Mouse (Mus musculus) heart, embryonic 15.5 days (tissue): ENCODE measurements around the gene Lrrc20. TPM values are rescaled to one million over a fixed set of nuclear protein-coding genes. Genes with fewer than 3 reads are reported as not detected.

Experiments
- ATAC-seq: fragments of 200-750 bp; cut with Nextera tagmentation; replicated peaks from 2 replicates; pipeline ENCODE4 v1.8.0; 2017; ENCODE audit warnings: low read depth, moderate TSS enrichment; ENCODE audit not compliant: insufficient number of reproducible peaks, insufficient read depth, low FRiP score
- H3K27ac ChIP-seq: fragments of 300-500 bp; sonication (generic); 2 replicates; pipeline ENCODE4 v1.5.1; 2015; ENCODE audit warnings: mild to moderate bottlenecking, inconsistent platforms
- H3K27me3 ChIP-seq: fragments of 300-500 bp; sonication (generic); 2 replicates; pipeline ENCODE4 v1.6.1; 2015; ENCODE audit warnings: inconsistent platforms
- H3K36me3 ChIP-seq: fragments of 300-500 bp; sonication (generic); 2 replicates; pipeline ENCODE4 v1.6.1; 2015; ENCODE audit warnings: mild to moderate bottlenecking, inconsistent platforms
- H3K4me1 ChIP-seq: fragments of 300-500 bp; sonication (generic); replicated peaks from 2 replicates; pipeline ENCODE4 v1.6.1; 2015; ENCODE audit warnings: inconsistent platforms
- H3K4me2 ChIP-seq: fragments of 300-500 bp; sonication (generic); 2 replicates; pipeline ENCODE4 v1.6.1; 2015; ENCODE audit warnings: inconsistent platforms, mild to moderate bottlenecking, moderate library complexity
- H3K4me3 ChIP-seq: fragments of 300-500 bp; sonication (generic); 2 replicates; pipeline ENCODE4 v1.5.1; 2015; ENCODE audit warnings: mild to moderate bottlenecking, inconsistent platforms
- H3K9ac ChIP-seq: fragments of 300-500 bp; sonication (generic); 2 replicates; pipeline ENCODE4 v1.6.1; 2015; ENCODE audit warnings: mild to moderate bottlenecking, inconsistent platforms
- H3K9me3 ChIP-seq: fragments of 300-500 bp; sonication (generic); replicated peaks from 2 replicates; pipeline ENCODE4 v1.6.1; 2016; ENCODE audit warnings: inconsistent platforms
- WGBS: fragments of 180-500 bp; shearing (Covaris S2); methylation state at CpG from one replicate; pipeline ENCODE4 v1.1.7; 2015; ENCODE audit warnings: mixed read lengths; 5-methylcytosine and 5-hydroxymethylcytosine counted together
- polyA plus RNA-seq: library from polyadenylated mRNA; unstranded; fragments of >200 nt; fragmentation: Nextera tagmentation; extraction: Ambion mirVana; gene quantifications from 2 replicates; pipeline ENCODE4 v1.2.1, GENCODE M21; 2015

Lrrc20 gene
- polyA plus RNA-seq, 1 experiment from 2014 or later, result 10.4 TPM

DNA sequence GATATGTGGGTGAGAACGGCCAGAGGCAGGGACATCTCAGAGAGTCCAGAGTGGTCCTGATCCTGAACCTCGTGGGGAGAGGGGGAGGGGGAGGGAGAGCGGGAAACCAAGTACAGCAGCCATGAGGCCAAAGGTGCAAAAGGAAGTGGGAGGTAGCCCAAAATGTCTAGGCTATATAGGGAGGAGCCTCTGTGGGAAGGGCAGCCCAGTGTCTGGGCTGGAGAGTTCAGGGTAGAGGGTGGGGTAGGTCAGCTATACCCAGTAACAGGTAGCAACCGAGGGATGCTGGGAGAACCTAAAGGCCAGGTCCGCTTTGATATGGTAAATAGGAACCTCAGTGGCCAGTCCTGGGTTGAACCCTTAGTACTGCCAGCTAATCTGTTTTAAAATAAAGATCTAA lies 149.2 kb downstream of the Lrrc20 start:
- Histone ChIP-seq H3K4me3 (no peak overlapping the region), H3K4me2 (peak overlapping the region; percentile 76)
- 33% methylated on average over 5 of the region's 5 CpGs for WGBS

DNA sequence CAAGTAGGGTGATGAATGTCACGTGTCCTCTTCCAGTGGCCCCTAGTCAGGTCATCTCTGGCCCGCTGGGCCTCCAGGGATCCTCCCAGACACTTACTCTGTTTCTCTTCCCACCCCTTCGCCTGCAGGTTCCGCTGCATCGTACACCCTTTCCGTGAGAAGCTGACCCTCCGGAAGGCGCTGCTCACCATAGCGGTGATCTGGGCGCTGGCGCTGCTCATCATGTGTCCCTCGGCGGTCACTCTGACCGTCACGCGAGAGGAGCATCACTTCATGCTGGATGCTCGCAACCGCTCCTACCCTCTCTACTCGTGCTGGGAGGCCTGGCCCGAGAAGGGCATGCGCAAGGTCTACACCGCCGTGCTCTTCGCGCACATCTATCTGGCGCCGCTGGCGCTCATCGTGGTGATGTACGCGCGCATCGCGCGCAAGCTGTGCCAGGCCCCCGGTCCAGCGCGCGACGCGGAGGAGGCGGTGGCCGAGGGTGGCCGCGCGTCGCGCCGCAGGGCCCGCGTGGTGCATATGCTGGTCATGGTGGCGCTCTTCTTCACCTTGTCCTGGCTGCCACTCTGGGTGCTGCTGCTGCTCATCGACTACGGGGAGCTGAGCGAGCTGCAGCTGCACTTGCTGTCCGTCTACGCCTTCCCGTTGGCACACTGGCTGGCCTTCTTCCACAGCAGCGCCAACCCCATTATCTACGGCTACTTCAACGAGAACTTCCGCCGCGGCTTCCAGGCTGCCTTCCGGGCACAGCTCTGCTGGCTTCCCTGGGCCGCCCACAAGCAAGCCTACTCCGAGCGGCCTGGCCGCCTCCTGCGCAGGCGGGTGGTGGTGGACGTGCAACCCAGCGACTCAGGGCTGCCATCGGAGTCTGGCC lies 150.0 kb downstream of the Lrrc20 start:
- Histone ChIP-seq H3K9me3 (no peaks in the 10 kb centered on the region), H3K4me3 (peak overlapping the region; percentile 49), H3K4me2 (peak overlapping the region; percentile 76), H3K4me1 (peaks cover 33% of the 10 kb centered on the region), H3K27me3 (peaks cover 19% of the 10 kb centered on the region), H3K36me3 (no peaks in the 10 kb centered on the region), H3K9ac (peak overlapping the region; percentile 11; the same call in 1 of the 2 replicates), H3K27ac (no peak overlapping the region)
- WGBS, result 4% methylated on average over 74 of the region's 74 CpGs
- ATAC-seq, result peak; percentile 53

More for the DNA sequence above, 149.2 kb downstream of the Lrrc20 start:
- H3K9ac ChIP-seq, result no peak overlapping the region
- no peak for ATAC-seq
- no peaks in the 10 kb centered on the region for H3K9me3 ChIP-seq
- H3K27ac ChIP-seq, result no peak overlapping the region
- peaks cover 33% of the 10 kb centered on the region for H3K4me1 ChIP-seq
- H3K36me3 ChIP-seq, result no peaks in the 10 kb centered on the region
- peaks cover 19% of the 10 kb centered on the region for H3K27me3 ChIP-seq

DNA sequence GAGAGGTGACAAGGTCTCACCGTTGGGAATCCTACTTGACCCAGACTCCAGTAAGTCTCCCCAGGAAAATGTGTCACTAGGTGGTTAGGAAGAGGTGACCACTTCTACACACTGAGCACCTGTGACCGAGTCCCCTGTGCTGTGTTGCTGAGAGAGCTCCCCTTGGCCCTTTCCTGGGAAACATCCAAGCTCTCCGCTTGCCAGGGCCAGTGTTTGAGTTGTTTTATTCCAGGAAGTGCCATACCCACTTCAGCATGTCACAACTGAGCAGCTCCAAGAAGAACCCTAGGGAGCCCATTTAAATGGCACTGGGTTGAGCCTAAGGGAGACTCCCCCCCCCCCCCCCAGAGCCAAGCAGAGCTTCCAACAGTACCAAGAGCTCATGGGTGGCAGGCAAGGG lies 150.9 kb downstream of the Lrrc20 start:
- Histone ChIP-seq H3K4me1 (peaks cover 33% of the 10 kb centered on the region), H3K9me3 (no peaks in the 10 kb centered on the region), H3K36me3 (no peaks in the 10 kb centered on the region), H3K27me3 (peaks cover 19% of the 10 kb centered on the region), H3K27ac (no peak overlapping the region), H3K9ac (no peak overlapping the region), H3K4me3 (no peak overlapping the region), H3K4me2 (no peak overlapping the region)
- 73% methylated on average over 3 of the region's 3 CpGs for WGBS
- no peak for ATAC-seq

DNA sequence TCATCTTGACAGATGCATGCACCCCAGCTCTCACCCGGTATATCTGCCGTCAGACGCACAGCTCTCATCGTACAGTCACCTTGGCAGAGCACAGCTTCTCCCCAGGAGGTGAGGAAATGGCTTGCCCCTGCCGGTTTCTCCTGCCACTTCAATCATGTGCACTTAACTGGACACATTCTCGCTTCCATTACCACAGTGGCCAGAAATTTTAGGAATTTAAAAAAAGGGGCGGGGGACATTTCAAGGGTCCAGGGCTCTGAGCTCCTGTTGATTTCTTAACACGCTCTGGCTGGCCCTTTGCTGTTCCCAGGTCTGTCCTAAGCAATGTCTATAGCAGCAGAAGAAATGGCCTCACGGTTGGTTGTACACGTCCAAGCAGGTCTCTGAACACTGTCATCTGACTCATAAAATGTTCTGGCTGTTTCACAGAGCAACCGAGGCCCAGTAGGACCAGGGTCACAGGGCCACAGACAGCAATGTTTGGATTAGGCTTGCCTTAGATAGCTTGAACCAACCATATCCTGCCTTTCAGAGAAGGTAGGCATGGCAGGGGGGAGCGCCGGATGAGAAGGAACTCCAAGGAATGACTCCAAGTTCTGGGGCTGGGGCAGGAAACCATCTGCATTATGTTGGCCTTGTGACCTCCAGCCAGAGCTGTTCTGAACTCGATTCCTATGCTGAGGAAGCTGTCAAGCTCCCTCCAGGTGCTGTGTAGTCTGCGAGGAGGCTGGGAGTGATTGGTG lies 151.8 kb downstream of the Lrrc20 start:
- H3K4me3 ChIP-seq, result no peak overlapping the region
- H3K9ac ChIP-seq, result no peak overlapping the region
- peak overlapping the region; percentile 55; the same call in 1 of the 2 replicates for H3K27ac ChIP-seq
- peaks cover 36% of the 10 kb centered on the region for H3K4me1 ChIP-seq
- no peak overlapping the region for H3K4me2 ChIP-seq
- H3K36me3 ChIP-seq, result no peaks in the 10 kb centered on the region
- peaks cover 19% of the 10 kb centered on the region for H3K27me3 ChIP-seq
- 45% methylated on average over 15 of the region's 15 CpGs for WGBS
- no peak for ATAC-seq
- no peaks in the 10 kb centered on the region for H3K9me3 ChIP-seq

DNA sequence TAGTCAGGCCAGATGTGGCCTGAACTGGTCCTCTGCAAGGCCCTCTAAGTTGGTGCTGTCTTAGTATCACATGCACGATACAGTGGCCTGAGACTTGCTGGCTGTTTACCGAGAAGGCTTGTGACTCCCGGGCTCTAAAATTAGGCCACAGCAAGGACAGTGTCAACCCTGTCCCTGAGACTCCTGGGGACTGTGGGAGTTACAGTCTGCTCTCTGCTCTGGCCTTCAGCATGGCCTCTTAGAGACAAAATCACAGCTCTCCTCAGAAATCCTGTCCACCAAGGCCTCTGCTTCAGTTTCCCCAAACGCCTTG lies 152.3 kb downstream of the Lrrc20 start:
- Histone ChIP-seq H3K4me1 (peaks cover 37% of the 10 kb centered on the region), H3K36me3 (no peaks in the 10 kb centered on the region), H3K4me3 (no peak overlapping the region), H3K9ac (no peak overlapping the region), H3K27ac (peak overlapping the region; percentile 55; the same call in 1 of the 2 replicates), H3K27me3 (peaks cover 19% of the 10 kb centered on the region), H3K4me2 (no peak overlapping the region), H3K9me3 (no peaks in the 10 kb centered on the region)
- 0 out of 2 replicates have a peak, but pooled peaks have one; percentile 16 for ATAC-seq
- WGBS, result 54% methylated on average over 4 of the region's 4 CpGs

Other genes with a start within 250 kb of the Lrrc20 start
- 1.4 and 2.3 TPM in 2 replicates for gene Adamts14, start 202.4 kb upstream of the Lrrc20 start, polyA plus RNA-seq
- 0.09 TPM in 1 of 2 replicates, not detected in the other for gene Prf1, start 178.0 kb upstream of the Lrrc20 start, polyA plus RNA-seq
- gene Pald1, start 92.3 kb upstream of the Lrrc20 start, polyA plus RNA-seq, result 21.8 and 25.9 TPM in 2 replicates
- 0.09 TPM in 2 replicates for gene Nodal, start 57.8 kb upstream of the Lrrc20 start, polyA plus RNA-seq
- 50.6 and 63.6 TPM in 2 replicates for gene Eif4ebp2, start 23.1 kb upstream of the Lrrc20 start, polyA plus RNA-seq
- not detected in 2 replicates for gene Npffr1, start 119.7 kb downstream of the Lrrc20 start, polyA plus RNA-seq
- gene Ppa1, start 172.8 kb downstream of the Lrrc20 start, polyA plus RNA-seq, result 84.9 and 95.0 TPM in 2 replicates
- gene Sar1a, start 204.5 kb downstream of the Lrrc20 start, polyA plus RNA-seq, result 145 and 178 TPM in 2 replicates
- gene Tysnd1, start 219.7 kb downstream of the Lrrc20 start, polyA plus RNA-seq, result 21.5 and 30.5 TPM in 2 replicates
- 22.0 and 25.7 TPM in 2 replicates for gene Aifm2, start 239.5 kb downstream of the Lrrc20 start, polyA plus RNA-seq